Mouse (Mus musculus) hematopoietic multipotent progenitor cell, adult 10-12 weeks (in vitro differentiated cells): ENCODE results near the gene Ifngr1. TPM values are rescaled to one million over a fixed set of nuclear protein-coding genes. Genes with fewer than 3 reads are reported as not detected.

Experiments used
- polyA plus RNA-seq: library from polyadenylated mRNA; stranded (reverse); fragments of >175 nt; gene quantifications from 2 replicates; pipeline ENCODE4 v1.2.3, GENCODE M21; 2012; ENCODE audit warnings: low replicate concordance

The Ifngr1 gene
- 19.5 and 19.7 TPM in 2 replicates for polyA plus RNA-seq

DNA sequence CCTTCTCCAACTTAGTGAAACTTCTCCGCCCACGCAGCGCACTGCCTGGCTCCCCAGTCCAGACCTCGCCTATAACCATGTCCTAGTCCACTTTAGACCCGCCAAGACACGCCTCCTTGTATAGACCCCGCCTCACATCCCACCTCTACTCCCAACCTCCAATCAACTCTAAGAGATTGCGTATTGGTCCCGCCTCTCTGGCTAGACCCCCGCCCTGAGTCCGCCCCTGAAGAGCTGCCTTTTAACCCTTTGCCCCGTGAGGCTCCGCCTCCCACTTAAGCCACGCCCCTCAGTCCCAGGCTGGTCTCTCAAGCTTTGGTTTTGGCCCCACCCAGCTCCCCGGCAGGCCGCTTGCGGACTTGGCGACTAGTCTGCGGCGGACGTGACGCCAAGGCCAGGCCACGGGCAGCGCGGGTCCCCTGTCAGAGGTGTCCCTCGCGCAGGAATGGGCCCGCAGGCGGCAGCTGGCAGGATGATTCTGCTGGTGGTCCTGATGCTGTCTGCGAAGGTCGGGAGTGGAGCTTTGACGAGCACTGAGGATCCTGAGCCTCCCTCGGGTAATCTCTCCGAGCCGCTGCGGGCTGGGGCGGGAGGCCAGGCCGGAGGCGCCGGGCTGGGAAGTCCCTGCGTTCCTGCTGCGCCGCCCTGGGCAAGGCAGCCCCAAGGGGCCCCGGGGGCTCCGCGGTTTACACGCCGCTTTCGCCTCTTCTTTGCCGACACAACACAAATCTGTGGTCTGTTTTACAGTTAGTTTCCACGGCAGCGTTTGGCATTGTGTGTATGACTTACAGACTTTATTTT, at the start of gene Ifngr1:
Ifngr1 (plus strand) TSS at position 309 of the 801 bp plus-strand sequence.

DNA sequence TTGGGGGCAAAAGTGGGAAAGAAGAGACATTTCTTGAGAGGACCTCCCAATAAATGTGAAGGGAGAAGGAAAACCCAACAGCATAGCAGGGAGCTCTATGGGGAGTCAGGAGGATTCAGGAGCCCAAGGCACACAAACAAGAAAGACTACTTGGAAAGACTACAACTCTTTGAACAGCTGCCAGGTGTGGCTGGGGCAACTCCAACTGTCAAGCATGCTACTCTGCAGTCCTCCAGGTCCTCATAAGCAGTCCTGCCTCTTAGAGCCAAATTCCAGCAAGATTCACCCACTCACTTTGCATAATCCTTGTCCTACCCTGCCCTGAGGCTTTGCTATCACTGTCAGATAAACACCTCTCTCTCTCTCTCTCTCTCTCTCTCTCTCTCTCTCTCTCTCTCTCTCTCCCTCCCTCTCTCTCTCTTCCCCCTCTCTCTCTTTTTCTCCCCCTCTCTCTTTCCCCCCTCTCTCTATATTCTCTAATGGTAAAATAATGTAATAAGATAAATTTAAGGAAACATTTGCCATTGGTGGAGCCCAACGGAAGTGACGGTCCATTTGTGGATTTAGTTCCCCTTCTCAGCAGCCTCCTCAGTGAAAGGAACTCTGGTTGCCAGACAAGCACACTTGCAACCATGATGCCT, 29.8 kb downstream of the Ifngr1 start, which contains the start of gene Il22ra2:
Il22ra2 (plus strand) TSS at position 591 of the 641 bp plus-strand sequence.

Other genes with a start within 250 kb of the Ifngr1 start
- 0.15 and 1.2 TPM in 2 replicates for gene Olig3, start 235.4 kb upstream of the Ifngr1 start, polyA plus RNA-seq
- not detected in 2 replicates for gene Il22ra2, start 30.0 kb downstream of the Ifngr1 start, polyA plus RNA-seq
- 0.07 TPM in 1 of 2 replicates, not detected in the other for gene Il20ra, start 120.6 kb downstream of the Ifngr1 start, polyA plus RNA-seq